Mouse (Mus musculus): ENCODE data around the gene Bod1l.

DNA sequence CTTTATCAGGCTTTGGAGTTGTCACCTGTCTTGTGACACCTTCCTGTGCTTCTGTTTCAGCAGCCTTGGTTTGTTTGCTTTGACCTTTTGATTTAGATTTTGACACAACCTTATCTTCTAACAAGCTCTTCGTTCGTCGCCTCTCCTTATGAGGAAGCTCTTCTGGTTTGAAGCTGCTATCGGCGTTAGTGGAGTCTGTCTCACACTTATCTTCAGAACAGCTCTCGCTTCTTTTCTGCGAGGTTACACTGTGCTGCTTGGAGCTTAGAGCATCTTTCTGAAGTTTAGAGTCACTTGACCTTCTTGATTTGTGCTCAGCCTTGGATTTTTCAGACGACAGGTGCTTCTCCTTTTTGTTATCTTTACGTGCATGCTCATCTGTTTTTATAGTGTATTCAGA lies 23.0 kb downstream of the Bod1l start:
- TF ChIP-seq CTCF (IDR thresholded peaks at IDR 0.05; ENCODE audit: low read depth) = no peak
- no peak for TF ChIP-seq EP300 (IDR thresholded peaks at IDR 0.05; ENCODE audit: low read depth)
